Mouse (Mus musculus): ENCODE results near the gene Zmiz1. TPM values are rescaled to one million over a fixed set of nuclear protein-coding genes. Genes with fewer than 3 reads are reported as not detected.
A peak's percentile ranks its signal among the peaks of the same experiment; 100 is the strongest.

Gene Zmiz1
- total RNA-seq, 1 experiment from 2014 or later = 9.8 TPM

- ATAC-seq (replicated peaks in 1 of 2; ENCODE audit: insufficient read depth in 1 of 2, low FRiP score in 2 of 2, low TSS enrichment in 1 of 2, low read depth in 1 of 2, poor library complexity in 2 of 2, severe bottlenecking in 2 of 2) = peak; percentile 23 to 37; a peak in 2 of 4 replicates
These were observed 92.7 kb downstream of the Zmiz1 start for GRCm38 (mm10) chr14:25551731-25552130.

DNA sequence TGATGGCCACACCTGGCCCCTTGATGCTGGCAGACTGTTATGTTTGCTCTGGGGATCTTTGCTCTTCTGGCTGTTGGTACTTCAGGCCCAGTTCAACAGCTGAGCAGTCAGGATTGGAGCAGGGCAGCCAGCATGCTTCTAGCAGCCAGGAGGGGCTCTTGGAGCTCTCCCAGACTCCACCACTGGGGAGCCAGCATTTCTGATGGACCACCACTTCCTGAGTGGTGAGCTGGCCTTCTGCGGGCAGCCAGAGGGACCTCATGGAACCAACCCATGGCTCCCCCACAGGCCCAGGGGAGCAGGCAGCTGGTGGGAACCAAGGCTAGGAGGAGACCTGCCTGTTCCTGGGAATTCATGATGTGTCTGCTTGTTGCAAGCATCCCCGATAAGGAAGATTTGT is 94.4 kb downstream of the Zmiz1 start:
- ATAC-seq (replicated peaks in 1 of 2; ENCODE audit: insufficient read depth in 1 of 2, low FRiP score in 2 of 2, low TSS enrichment in 1 of 2, low read depth in 1 of 2, poor library complexity in 2 of 2, severe bottlenecking in 2 of 2) = no peak

- ATAC-seq (replicated peaks in 1 of 2; ENCODE audit: insufficient read depth in 1 of 2, low FRiP score in 2 of 2, low TSS enrichment in 1 of 2, low read depth in 1 of 2, poor library complexity in 2 of 2, severe bottlenecking in 2 of 2) = no peak
These were observed 95.8 kb downstream of the Zmiz1 start for GRCm38 (mm10) chr14:25554781-25555180.

GRCm38 (mm10) chr14:25555291-25555781 is 96.4 kb downstream of the Zmiz1 start:
- no peak for ATAC-seq (replicated peaks in 1 of 2; ENCODE audit: insufficient read depth in 1 of 2, low FRiP score in 2 of 2, low TSS enrichment in 1 of 2, low read depth in 1 of 2, poor library complexity in 2 of 2, severe bottlenecking in 2 of 2)

DNA sequence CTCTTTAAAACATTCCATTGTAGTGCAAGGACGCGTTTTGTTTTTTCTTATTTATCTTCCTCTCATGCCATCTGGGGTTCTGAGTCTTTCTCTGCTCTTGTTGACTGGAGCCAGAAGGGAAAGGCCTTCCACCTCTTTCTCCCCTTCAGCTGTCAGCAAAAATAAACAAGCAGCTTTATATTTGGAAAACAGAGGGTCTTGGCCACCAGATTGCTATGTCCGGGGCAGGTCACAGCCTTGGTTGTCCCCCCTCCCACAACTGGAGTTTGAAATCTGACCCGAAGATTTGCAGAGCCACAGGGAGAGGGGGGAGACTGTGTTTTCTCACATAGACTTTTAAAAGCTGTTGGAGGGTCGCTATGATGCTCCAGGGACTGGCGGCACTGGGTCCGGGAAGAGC is 96.9 kb downstream of the Zmiz1 start:
- ATAC-seq (replicated peaks in 1 of 2; ENCODE audit: insufficient read depth in 1 of 2, low FRiP score in 2 of 2, low TSS enrichment in 1 of 2, low read depth in 1 of 2, poor library complexity in 2 of 2, severe bottlenecking in 2 of 2) = no peak

- no peak for ATAC-seq (replicated peaks in 1 of 2; ENCODE audit: insufficient read depth in 1 of 2, low FRiP score in 2 of 2, low TSS enrichment in 1 of 2, low read depth in 1 of 2, poor library complexity in 2 of 2, severe bottlenecking in 2 of 2)
These were observed 98.0 kb downstream of the Zmiz1 start for GRCm38 (mm10) chr14:25557014-25557413.

GRCm38 (mm10) chr14:25558479-25558878 is 99.5 kb downstream of the Zmiz1 start:
- no peak for ATAC-seq (replicated peaks in 1 of 2; ENCODE audit: insufficient read depth in 1 of 2, low FRiP score in 2 of 2, low TSS enrichment in 1 of 2, low read depth in 1 of 2, poor library complexity in 2 of 2, severe bottlenecking in 2 of 2)

DNA sequence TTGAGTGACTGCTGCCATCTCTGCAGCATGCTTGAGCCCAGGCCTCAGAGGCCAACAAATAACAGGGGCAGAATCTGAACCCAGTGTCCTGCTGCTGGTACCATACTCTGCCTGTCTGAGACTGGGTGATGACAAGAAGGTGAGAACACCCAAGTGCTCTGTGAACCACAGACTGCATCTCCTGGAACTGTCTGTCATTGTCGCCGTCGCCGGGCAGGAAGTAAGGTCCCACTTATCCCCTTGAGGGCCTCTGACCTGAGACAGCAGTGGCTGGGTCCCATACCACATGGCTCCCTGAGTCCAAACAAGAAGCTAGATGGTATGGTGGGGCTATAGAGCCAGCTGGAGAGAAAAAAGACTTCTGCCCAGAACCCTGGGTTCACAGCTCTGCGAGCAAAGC is 100.9 kb downstream of the Zmiz1 start:
- 0 out of 4 replicates have a peak, but pooled peaks of 1 of the 2 experiments have one; percentile 22 for ATAC-seq (replicated peaks in 1 of 2; ENCODE audit: insufficient read depth in 1 of 2, low FRiP score in 2 of 2, low TSS enrichment in 1 of 2, low read depth in 1 of 2, poor library complexity in 2 of 2, severe bottlenecking in 2 of 2)

DNA sequence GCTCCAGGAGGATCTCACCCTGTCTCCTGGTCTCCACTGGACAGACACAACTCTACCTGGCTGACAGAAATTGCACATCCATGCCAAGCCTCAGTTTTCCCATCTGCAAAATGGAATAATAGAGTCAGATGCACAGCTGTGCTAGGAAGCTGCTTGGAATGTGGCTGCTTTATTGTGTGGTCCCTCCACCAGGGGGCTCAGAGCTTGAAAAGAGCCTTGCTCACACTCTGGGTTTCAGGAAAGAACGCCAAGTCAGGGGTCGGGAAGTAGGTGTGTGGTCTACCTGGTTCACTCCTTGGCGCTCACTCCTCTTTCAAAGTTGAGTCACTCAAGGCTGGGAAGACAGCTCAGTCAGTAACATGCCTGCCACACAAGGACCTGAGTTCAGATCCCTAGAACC is 101.9 kb downstream of the Zmiz1 start:
- ATAC-seq (replicated peaks in 1 of 2; ENCODE audit: insufficient read depth in 1 of 2, low FRiP score in 2 of 2, low TSS enrichment in 1 of 2, low read depth in 1 of 2, poor library complexity in 2 of 2, severe bottlenecking in 2 of 2) = no peak

DNA sequence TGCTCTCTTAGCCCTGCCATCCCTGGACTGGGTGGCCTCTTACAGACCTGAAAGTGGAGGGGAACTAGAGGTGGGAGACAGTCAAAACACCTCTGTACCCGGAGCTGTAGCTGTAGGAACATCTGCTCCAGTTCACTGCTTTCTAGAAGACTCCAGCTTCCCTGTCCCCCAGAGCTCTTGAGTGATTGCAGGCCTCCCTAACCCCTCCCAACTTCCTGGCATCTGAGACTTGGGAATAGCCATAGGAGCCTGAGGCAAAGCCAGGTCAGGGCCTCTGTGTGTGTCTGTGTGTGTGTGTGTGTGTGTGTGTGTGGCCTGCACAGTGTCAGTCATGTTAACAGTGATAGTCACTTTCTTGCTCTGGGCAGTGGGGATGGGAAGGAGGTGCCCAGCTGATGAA is 102.7 kb downstream of the Zmiz1 start:
- ATAC-seq (replicated peaks in 1 of 2; ENCODE audit: insufficient read depth in 1 of 2, low FRiP score in 2 of 2, low TSS enrichment in 1 of 2, low read depth in 1 of 2, poor library complexity in 2 of 2, severe bottlenecking in 2 of 2) = no peak

- ATAC-seq (replicated peaks in 1 of 2; ENCODE audit: insufficient read depth in 1 of 2, low FRiP score in 2 of 2, low TSS enrichment in 1 of 2, low read depth in 1 of 2, poor library complexity in 2 of 2, severe bottlenecking in 2 of 2) = no peak
These were observed 103.5 kb downstream of the Zmiz1 start for GRCm38 (mm10) chr14:25562447-25562846.

GRCm38 (mm10) chr14:25562909-25563308 is 103.9 kb downstream of the Zmiz1 start:
- no peak for ATAC-seq (replicated peaks in 1 of 2; ENCODE audit: insufficient read depth in 1 of 2, low FRiP score in 2 of 2, low TSS enrichment in 1 of 2, low read depth in 1 of 2, poor library complexity in 2 of 2, severe bottlenecking in 2 of 2)

- ATAC-seq (replicated peaks in 1 of 2; ENCODE audit: insufficient read depth in 1 of 2, low FRiP score in 2 of 2, low TSS enrichment in 1 of 2, low read depth in 1 of 2, poor library complexity in 2 of 2, severe bottlenecking in 2 of 2) = no peak
These were observed 105.6 kb downstream of the Zmiz1 start for GRCm38 (mm10) chr14:25564577-25564976.

DNA sequence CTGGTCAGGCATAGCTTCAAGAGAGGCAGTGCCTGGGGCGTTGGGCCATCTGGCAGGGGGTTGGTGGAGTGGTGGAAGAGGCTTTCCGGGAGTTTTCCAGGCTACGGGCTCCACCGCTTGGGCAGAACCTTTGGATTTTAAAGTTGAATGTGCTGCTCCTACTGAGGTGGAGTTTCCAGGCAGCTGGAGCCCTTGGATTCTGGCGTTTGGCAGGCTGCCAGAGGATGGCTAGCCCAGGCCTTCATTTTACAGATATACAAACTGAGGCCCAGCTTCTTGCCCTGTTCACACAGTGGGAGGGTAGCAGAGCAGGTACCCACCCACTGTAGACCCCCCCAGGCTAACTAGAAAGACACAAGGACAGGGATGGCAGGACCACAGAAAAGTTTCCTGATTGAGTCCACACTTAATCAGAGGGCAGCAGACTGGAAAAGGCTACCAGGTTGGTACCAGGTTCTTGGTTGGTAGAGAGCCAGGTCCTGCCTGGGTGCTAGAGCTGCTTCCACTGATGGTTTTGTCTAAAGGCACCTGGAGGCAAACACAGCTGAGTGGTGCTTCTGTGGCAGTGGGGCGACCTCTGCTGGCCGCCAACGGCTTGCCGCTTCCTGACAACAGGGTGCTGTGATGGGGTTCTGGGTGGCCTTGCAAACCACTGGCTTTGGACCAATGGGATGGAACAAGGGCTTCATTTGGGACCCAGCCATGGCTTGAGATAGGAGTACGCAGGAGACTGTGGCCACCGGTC is 106.5 kb downstream of the Zmiz1 start:
- ATAC-seq (replicated peaks in 1 of 2; ENCODE audit: insufficient read depth in 1 of 2, low FRiP score in 2 of 2, low TSS enrichment in 1 of 2, low read depth in 1 of 2, poor library complexity in 2 of 2, severe bottlenecking in 2 of 2) = peak; percentile 78 to 83

DNA sequence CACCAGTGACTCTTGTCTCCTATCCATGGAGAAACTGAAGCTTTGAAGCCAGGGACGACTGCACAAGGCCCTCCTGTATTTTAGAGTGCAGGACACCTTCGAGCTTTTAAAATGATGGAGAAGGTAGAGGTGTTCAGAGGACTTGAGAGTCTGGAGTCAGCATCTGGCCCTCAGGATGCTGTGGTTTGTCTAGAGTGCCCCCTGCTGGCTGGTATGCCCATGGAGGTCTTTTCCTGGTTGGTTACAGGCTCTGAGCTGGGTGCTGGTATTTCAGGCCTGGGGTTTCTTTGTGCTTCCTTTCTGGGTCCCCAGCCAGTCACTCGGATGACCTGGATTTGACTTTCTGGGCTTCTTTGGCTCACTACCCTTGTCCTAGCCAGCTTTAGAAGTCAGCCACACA is 108.3 kb downstream of the Zmiz1 start:
- peak; percentile 42 to 54; a peak in 2 of 4 replicates for ATAC-seq (replicated peaks in 1 of 2; ENCODE audit: insufficient read depth in 1 of 2, low FRiP score in 2 of 2, low TSS enrichment in 1 of 2, low read depth in 1 of 2, poor library complexity in 2 of 2, severe bottlenecking in 2 of 2)

- no peak for ATAC-seq (replicated peaks in 1 of 2; ENCODE audit: insufficient read depth in 1 of 2, low FRiP score in 2 of 2, low TSS enrichment in 1 of 2, low read depth in 1 of 2, poor library complexity in 2 of 2, severe bottlenecking in 2 of 2)
These were observed 108.9 kb downstream of the Zmiz1 start for GRCm38 (mm10) chr14:25567837-25568236.

- 0 out of 4 replicates have a peak, but pooled peaks of 1 of the 2 experiments have one; percentile 16 for ATAC-seq (replicated peaks in 1 of 2; ENCODE audit: insufficient read depth in 1 of 2, low FRiP score in 2 of 2, low TSS enrichment in 1 of 2, low read depth in 1 of 2, poor library complexity in 2 of 2, severe bottlenecking in 2 of 2)
These were observed 115.3 kb downstream of the Zmiz1 start for GRCm38 (mm10) chr14:25574047-25574870.

DNA sequence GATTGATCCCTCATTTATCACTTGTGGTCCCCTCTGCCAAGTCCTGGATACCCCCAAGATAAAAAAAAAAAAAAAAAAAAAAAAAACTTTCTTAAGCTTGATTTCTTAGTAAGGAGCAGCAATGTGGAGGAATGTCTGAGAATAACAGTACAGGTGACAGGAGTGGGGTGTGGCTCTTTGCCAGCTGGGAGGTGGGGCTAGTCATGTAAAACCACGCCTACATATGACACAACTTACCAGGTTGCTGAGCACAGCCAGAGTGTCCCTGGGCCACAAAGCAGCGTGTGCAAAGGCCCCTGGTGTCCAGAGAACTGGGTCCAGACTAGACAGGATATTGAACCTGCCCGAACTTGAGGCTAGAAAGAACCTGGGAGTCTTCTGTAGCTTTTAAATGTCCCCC is 117.7 kb downstream of the Zmiz1 start:
- ATAC-seq (replicated peaks in 1 of 2; ENCODE audit: insufficient read depth in 1 of 2, low FRiP score in 2 of 2, low TSS enrichment in 1 of 2, low read depth in 1 of 2, poor library complexity in 2 of 2, severe bottlenecking in 2 of 2) = no peak
